Mouse (Mus musculus) ES-E14 (cell line): Measurements from ENCODE around the gene Zfp59.

Experiments
- CHD2 ChIP-seq: IDR thresholded peaks from 2 replicates; pipeline ENCODE4 v1.6.1; 2014; ENCODE audit warnings: mild to moderate bottlenecking, low read depth, low read length, inconsistent platforms
- HCFC1 ChIP-seq: IDR thresholded peaks from 2 replicates; pipeline ENCODE4 v1.6.1; 2012; ENCODE audit warnings: low read length, inconsistent platforms, borderline replicate concordance; ENCODE audit not compliant: insufficient read depth
- MAFK ChIP-seq: IDR thresholded peaks from 2 replicates; pipeline ENCODE4 v1.6.1; 2014; ENCODE audit warnings: mild to moderate bottlenecking, low read depth, low read length, inconsistent platforms; ENCODE audit not compliant: insufficient read depth
- ZC3H11A ChIP-seq: IDR thresholded peaks from 2 replicates; pipeline ENCODE4 v1.6.1; 2012; ENCODE audit warnings: low read depth, mild to moderate bottlenecking, inconsistent platforms, low read length, borderline replicate concordance
- ZNF384 ChIP-seq: IDR thresholded peaks from 2 replicates; pipeline ENCODE4 v1.6.1; 2012; ENCODE audit warnings: low read depth, low read length, inconsistent platforms

DNA sequence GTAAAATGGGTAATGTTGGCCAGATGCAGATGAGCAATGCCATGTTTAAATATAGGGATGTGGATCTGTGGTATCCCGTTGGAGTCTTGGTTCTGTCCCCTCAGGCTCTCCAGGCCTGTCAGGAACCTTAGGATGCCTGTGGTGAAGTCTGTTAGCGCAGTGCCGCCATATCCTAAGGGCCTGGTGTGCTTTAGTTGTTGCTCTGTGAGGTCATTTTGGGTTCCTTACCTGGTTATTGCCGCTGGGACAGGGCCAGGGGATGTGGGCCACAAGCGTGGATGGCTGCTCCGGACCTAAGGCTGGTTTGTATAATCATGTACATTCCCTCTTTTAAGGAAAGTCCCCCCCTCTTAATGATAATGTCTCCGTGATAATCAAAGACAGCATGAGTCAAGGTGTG lies 1.2 kb downstream of the Zfp59 start:
- TF ChIP-seq HCFC1 (no peak), ZC3H11A (no peak), ZNF384 (no peak), MAFK (no peak), CHD2 (no peak)
